Mouse (Mus musculus): ENCODE measurements at regions not wholly inside any gene's neighbourhood (a gene's known extent, or its start where the extent isn't known, plus 50 kb on each side); places are given as distances from the start of the nearest gene placed in this dataset.

- no peak for TF ChIP-seq CTCF (IDR thresholded peaks at IDR 0.05)
- intact Hi-C loops (cut with DNase I) = no loop called here
Measured at GRCm38 (mm10) chr4:9003891-9004290, 765.0 kb upstream of the Car8 start.

GRCm38 (mm10) chr4:9002380-9002779 is 763.5 kb upstream of the Car8 start:
- H3K27ac ChIP-seq = no peak overlapping the region
- intact Hi-C loops (cut with DNase I) = no loop called here
- TF ChIP-seq CTCF (IDR thresholded peaks at IDR 0.05) = no peak
- no peak overlapping the region for H3K4me3 ChIP-seq
- DNase-seq = no peak

More at GRCm38 (mm10) chr4:9003891-9004290, 765.0 kb upstream of the Car8 start:
- DNase-seq = no peak
- Histone ChIP-seq H3K27ac (no peak overlapping the region), H3K4me3 (no peak overlapping the region)

GRCm38 (mm10) chr4:8998606-8999005 is 759.8 kb upstream of the Car8 start:
- no peak for TF ChIP-seq CTCF (IDR thresholded peaks at IDR 0.05)
- intact Hi-C loops (cut with DNase I) = no loop called here
- no peak overlapping the region for H3K27ac ChIP-seq
- H3K4me3 ChIP-seq = no peak overlapping the region
- no peak for DNase-seq

- intact Hi-C loops (cut with DNase I) = no loop called here
- no peak for TF ChIP-seq CTCF (IDR thresholded peaks at IDR 0.05)
- H3K27ac ChIP-seq = no peak overlapping the region
- DNase-seq = no peak
- no peak overlapping the region for H3K4me3 ChIP-seq
Measured at GRCm38 (mm10) chr4:8992171-8992570, 753.3 kb upstream of the Car8 start.

GRCm38 (mm10) chr4:8990551-8990950 is 751.7 kb upstream of the Car8 start:
- no peak overlapping the region for H3K27ac ChIP-seq
- DNase-seq = no peak
- H3K4me3 ChIP-seq = no peak overlapping the region
- intact Hi-C loops (cut with DNase I) = no loop called here
- no peak for TF ChIP-seq CTCF (IDR thresholded peaks at IDR 0.05)

- H3K27ac ChIP-seq = no peak overlapping the region
- DNase-seq = no peak
- intact Hi-C loops (cut with DNase I) = no loop called here
- H3K4me3 ChIP-seq = no peak overlapping the region
- TF ChIP-seq CTCF (IDR thresholded peaks at IDR 0.05) = no peak
Measured at GRCm38 (mm10) chr4:8989614-8990013, 750.8 kb upstream of the Car8 start.

GRCm38 (mm10) chr4:8989110-8989509 is 750.3 kb upstream of the Car8 start:
- intact Hi-C loops (cut with DNase I) = no loop called here

GRCm38 (mm10) chr4:8988345-8988733 is 749.5 kb upstream of the Car8 start:
- no peak for DNase-seq
- Histone ChIP-seq H3K27ac (no peak overlapping the region), H3K4me3 (no peak overlapping the region)
- TF ChIP-seq CTCF (IDR thresholded peaks at IDR 0.05) = no peak
- intact Hi-C loops (cut with DNase I) = no loop called here

More at GRCm38 (mm10) chr4:8989110-8989509, 750.3 kb upstream of the Car8 start:
- Histone ChIP-seq H3K27ac (no peak overlapping the region), H3K4me3 (no peak overlapping the region)
- DNase-seq = no peak
- no peak for TF ChIP-seq CTCF (IDR thresholded peaks at IDR 0.05)

GRCm38 (mm10) chr4:8987544-8988344 is 748.9 kb upstream of the Car8 start:
- no peak for TF ChIP-seq CTCF (IDR thresholded peaks at IDR 0.05)
- intact Hi-C loops (cut with DNase I) = no loop called here
- Histone ChIP-seq H3K27ac (no peak overlapping the region), H3K4me3 (no peak overlapping the region)
- no peak for DNase-seq

- intact Hi-C loops (cut with DNase I) = no loop called here
Measured at GRCm38 (mm10) chr4:8986394-8987091, 747.7 kb upstream of the Car8 start.

GRCm38 (mm10) chr4:8984059-8984606 is 745.3 kb upstream of the Car8 start:
- Histone ChIP-seq H3K27ac (no peak overlapping the region), H3K4me3 (no peak overlapping the region)
- intact Hi-C loops (cut with DNase I) = no loop called here
- TF ChIP-seq CTCF (IDR thresholded peaks at IDR 0.05) = no peak
- DNase-seq = no peak

More at GRCm38 (mm10) chr4:8986394-8987091, 747.7 kb upstream of the Car8 start:
- Histone ChIP-seq H3K4me3 (no peak overlapping the region), H3K27ac (no peak overlapping the region)
- no peak for DNase-seq
- TF ChIP-seq CTCF (IDR thresholded peaks at IDR 0.05) = no peak

- TF ChIP-seq CTCF (IDR thresholded peaks at IDR 0.05) = no peak
- Histone ChIP-seq H3K27ac (no peak overlapping the region), H3K4me3 (no peak overlapping the region)
- no peak for DNase-seq
- intact Hi-C loops (cut with DNase I) = no loop called here
Measured at GRCm38 (mm10) chr4:8978949-8979348, 740.1 kb upstream of the Car8 start.

GRCm38 (mm10) chr4:8969951-8970455 is 731.2 kb upstream of the Car8 start:
- intact Hi-C loops (cut with DNase I) = no loop called here
- no peak for TF ChIP-seq CTCF (IDR thresholded peaks at IDR 0.05)
- DNase-seq = peak; percentile 27
- peak overlapping the region; percentile 76 for H3K27ac ChIP-seq
- H3K4me3 ChIP-seq = no peak overlapping the region

Measured in gastrocnemius, adult 2 months (tissue).